Mouse (Mus musculus) c-Kit-negative CD71-positive TER-119-positive erythroid progenitor cells, embryonic 14.5 days (primary cell): ENCODE measurements around the gene Atg5.
"Not testable (repeated sequence)": the region's sequence is repeated elsewhere in the genome, so short reads cannot be mapped to it uniquely, and the experiment has no call there.

Experiments used
- DNase-seq: peaks from one replicate; pipeline ENCODE4 v3.0.0-alpha.2; 2013; ENCODE audit warnings: low read depth, low spot score

Gene Atg5

GRCm38 (mm10) chr10:44315276-44315675 lies 47.1 kb downstream of the Atg5 start:
- no peak for DNase-seq

GRCm38 (mm10) chr10:44316280-44317270 lies 48.4 kb downstream of the Atg5 start:
- DNase-seq = no peak

GRCm38 (mm10) chr10:44322166-44322565 lies 54.0 kb downstream of the Atg5 start:
- no peak for DNase-seq

- DNase-seq = no peak
Observed at GRCm38 (mm10) chr10:44323070-44323775, 55.1 kb downstream of the Atg5 start.

- no peak for DNase-seq
Observed at GRCm38 (mm10) chr10:44323836-44324235, 55.7 kb downstream of the Atg5 start.

- DNase-seq = no peak
Observed at GRCm38 (mm10) chr10:44325551-44326500, 57.7 kb downstream of the Atg5 start.

- DNase-seq = no peak
Observed at GRCm38 (mm10) chr10:44327057-44327456, 58.9 kb downstream of the Atg5 start.

GRCm38 (mm10) chr10:44328347-44328746 lies 60.2 kb downstream of the Atg5 start:
- no peak for DNase-seq

GRCm38 (mm10) chr10:44330717-44331116 lies 62.6 kb downstream of the Atg5 start:
- DNase-seq = no peak

- no peak for DNase-seq
Observed at GRCm38 (mm10) chr10:44331469-44331868, 63.3 kb downstream of the Atg5 start.

GRCm38 (mm10) chr10:44332656-44333055 lies 64.5 kb downstream of the Atg5 start:
- peak; percentile 46 for DNase-seq

GRCm38 (mm10) chr10:44336641-44337382 lies 68.7 kb downstream of the Atg5 start:
- not testable (repeated sequence) for DNase-seq

GRCm38 (mm10) chr10:44338571-44338970 lies 70.4 kb downstream of the Atg5 start:
- no peak for DNase-seq

GRCm38 (mm10) chr10:44339326-44339725 lies 71.2 kb downstream of the Atg5 start:
- DNase-seq = no peak

GRCm38 (mm10) chr10:44340928-44341327 lies 72.8 kb downstream of the Atg5 start:
- DNase-seq = no peak

GRCm38 (mm10) chr10:44341826-44342521 lies 73.8 kb downstream of the Atg5 start:
- DNase-seq = no peak

GRCm38 (mm10) chr10:44343351-44343750 lies 75.2 kb downstream of the Atg5 start:
- no peak for DNase-seq

- DNase-seq = no peak
Observed at GRCm38 (mm10) chr10:44347549-44348172, 79.5 kb downstream of the Atg5 start.
